Mouse (Mus musculus): ENCODE results near the gene Sirt2. TPM values are rescaled to one million over a fixed set of nuclear protein-coding genes. Genes with fewer than 3 reads are reported as not detected.

Sirt2 gene
- polyA plus RNA-seq, 1 experiment from 2014 or later = 103 TPM

DNA sequence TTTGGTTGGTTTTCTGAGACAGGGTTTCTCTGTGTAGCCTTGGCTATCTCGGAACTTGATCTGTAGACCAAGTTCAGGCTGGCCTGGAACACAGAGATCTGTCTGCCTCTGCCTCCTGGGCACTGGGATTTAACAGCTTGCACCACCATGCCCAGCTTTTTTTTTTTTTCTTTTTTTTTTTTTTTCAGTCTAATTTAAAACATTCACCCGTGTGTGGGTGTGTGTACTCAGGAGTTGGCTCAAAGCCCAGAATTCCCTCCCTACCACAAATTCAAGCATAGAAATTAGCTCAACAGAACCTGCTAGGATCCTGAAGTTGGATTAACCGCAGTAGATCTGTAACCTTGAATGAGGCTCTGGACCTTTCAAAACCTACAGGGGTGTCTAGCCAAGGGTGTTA is 60.8 kb downstream of the Sirt2 start:
- in situ Hi-C loops (cut with MboI; ENCODE audit: low pct_unique_long_range_greater_than_20kb) = loop anchor here (5.0 to 10.0 kb wide), 2 partner anchors 40 to 1727 kb away; partner anchors contain the start of genes Hspb6, Lin37 and Proser3
- ChIA-PET CTCF (interaction anchor here (1.0 to 3.6 kb wide), 4 partner anchors 9 to 41 kb away, joined by 3 to 11 read pairs (median 4); no protein-coding TSS in a partner anchor), POLR2A (interaction anchor here (0.5 to 0.7 kb wide), 4 partner anchors 16 to 515 kb away, joined by 3 to 5 read pairs (median 4); no protein-coding TSS in a partner anchor)
- no peak for TF ChIP-seq CTCF (IDR thresholded peaks at IDR 0.05)
- no peaks in the 10 kb centered on the region for H3K27me3 ChIP-seq
- ATAC-seq (no peak), DNase-seq (ENCODE audit: low read depth, low spot score) (no peak)

DNA sequence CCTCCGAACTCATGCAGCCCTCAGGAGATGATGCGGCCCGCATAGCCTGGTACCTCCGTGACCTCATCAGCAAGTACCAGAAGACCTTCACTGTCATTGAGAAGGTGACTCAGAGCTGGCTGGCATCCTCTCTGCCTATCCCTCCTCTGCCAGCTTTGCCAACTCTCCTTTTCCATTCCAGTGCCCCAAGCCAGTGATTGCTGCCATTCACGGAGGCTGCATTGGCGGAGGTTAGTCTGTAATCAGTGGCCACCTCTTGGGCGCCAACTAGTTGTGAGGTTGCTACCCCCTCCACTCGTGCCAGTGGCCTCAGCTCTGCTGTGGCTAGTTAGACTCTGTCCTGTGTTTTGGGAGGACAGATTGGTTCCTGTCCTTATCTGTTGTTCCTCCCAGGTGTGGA is 63.3 kb downstream of the Sirt2 start:
- POLR2A ChIA-PET = interaction anchor here (0.6 to 1.1 kb wide), 2 partner anchors 18 to 28 kb away, joined by 3 to 8 read pairs; no protein-coding TSS in a partner anchor
- no peak for ATAC-seq
- no peaks in the 10 kb centered on the region for H3K27me3 ChIP-seq
- DNase-seq (ENCODE audit: low read depth, low spot score) = no peak
- in situ Hi-C loops (cut with MboI; ENCODE audit: low pct_unique_long_range_greater_than_20kb) = loop anchor here (5.0 to 10.0 kb wide), 2 partner anchors 37 to 1725 kb away; partner anchors contain the start of genes Hspb6, Lin37 and Proser3
- no peak for TF ChIP-seq CTCF (IDR thresholded peaks at IDR 0.05)
- CTCF ChIA-PET = no interaction called here

DNA sequence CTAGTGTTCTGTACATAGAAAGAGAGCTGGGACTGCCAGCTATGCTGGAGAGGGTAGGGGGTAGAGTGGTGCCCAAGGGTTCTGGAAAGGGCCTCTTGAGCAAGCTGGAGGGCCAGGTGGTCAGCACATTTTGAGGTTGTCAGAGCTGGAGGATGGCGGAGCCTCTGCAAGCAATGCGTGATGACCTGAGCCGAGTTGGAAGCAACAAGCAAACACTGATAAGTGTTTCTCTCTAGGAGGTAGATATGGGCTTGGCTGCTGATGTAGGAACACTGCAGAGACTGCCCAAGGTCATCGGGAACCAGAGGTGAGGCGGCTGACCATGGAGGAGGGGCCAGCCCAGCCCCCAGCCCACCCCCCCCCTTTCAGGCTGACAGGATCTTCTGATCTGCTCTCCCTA is 64.4 kb downstream of the Sirt2 start:
- no peaks in the 10 kb centered on the region for H3K27me3 ChIP-seq
- no peak for TF ChIP-seq CTCF (IDR thresholded peaks at IDR 0.05)
- in situ Hi-C loops (cut with MboI; ENCODE audit: low pct_unique_long_range_greater_than_20kb) = no loop called here
- ATAC-seq = no peak
- ChIA-PET CTCF (interaction anchor here (1.0 kb wide), 1 partner anchor 36 kb away, joined by 3 read pairs; no protein-coding TSS in a partner anchor), POLR2A (interaction anchor here (1.1 kb wide), 1 partner anchor 20 kb away, joined by 8 read pairs; no protein-coding TSS in a partner anchor)
- no peak for DNase-seq (ENCODE audit: low read depth, low spot score)

DNA sequence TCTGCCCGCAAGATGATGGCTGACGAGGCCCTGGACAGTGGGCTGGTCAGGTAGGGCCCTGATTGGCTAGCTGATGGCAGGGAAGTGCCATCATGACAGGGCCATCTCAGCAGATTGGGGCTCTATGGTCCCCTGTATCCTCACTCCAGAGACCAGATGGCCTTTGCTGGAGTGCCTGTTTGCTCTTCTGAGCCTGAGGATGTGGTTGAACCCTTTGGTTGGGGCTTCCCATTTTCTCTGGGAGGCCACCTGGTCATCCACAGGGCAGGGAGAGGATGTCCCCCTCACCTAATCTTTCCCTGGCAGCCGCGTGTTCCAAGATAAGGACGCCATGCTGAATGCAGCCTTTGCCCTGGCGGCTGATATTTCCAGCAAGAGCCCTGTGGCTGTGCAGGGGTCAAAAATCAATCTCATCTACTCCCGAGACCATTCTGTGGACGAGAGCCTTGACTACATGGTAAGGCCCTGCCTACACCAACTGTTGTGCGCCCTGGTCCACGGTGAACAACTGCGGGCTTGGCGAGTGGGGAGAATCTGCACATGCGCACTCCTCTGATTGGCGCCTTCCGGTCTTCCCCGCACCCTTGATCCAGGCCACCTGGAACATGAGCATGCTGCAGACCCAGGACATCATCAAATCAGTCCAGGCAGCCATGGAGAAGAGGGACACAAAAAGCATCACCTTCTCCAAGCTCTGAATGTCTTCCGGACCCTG is 65.0 kb downstream of the Sirt2 start:
- H3K27me3 ChIP-seq = no peaks in the 10 kb centered on the region
- CTCF ChIA-PET = interaction anchor here (1.0 kb wide), 1 partner anchor 36 kb away, joined by 3 read pairs; no protein-coding TSS in a partner anchor
- POLR2A ChIA-PET = interaction anchor here (0.6 kb wide), 2 partner anchors 26 to 38 kb away, joined by 3 read pairs; no protein-coding TSS in a partner anchor
- in situ Hi-C loops (cut with MboI; ENCODE audit: low pct_unique_long_range_greater_than_20kb) = no loop called here
- no peak for ATAC-seq
- no peak for TF ChIP-seq CTCF (IDR thresholded peaks at IDR 0.05)
- no peak for DNase-seq (ENCODE audit: low read depth, low spot score)

DNA sequence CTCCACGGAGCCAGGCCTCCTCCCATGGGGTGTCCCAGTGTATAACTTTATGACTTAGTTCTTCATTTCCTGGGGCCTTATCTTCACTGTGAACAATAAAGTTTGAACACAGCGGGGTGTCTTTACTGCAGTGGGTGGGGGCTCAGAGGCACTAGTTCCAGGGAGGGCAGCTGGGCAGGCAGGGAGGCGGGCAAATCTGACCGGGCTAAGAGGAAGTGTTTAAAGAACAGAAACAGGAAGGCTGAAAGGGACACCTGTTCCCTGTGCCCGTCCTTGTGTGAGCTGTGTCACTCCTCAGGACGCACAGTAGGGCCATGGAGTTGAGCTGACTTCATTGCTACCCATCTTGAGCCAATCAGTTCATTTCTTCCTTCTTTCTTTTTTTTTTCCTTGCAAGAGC is 65.6 kb downstream of the Sirt2 start:
- in situ Hi-C loops (cut with MboI; ENCODE audit: low pct_unique_long_range_greater_than_20kb) = no loop called here
- POLR2A ChIA-PET = interaction anchor here (0.6 kb wide), 2 partner anchors 26 to 37 kb away, joined by 3 read pairs; no protein-coding TSS in a partner anchor
- CTCF ChIA-PET = interaction anchor here (0.7 kb wide), 1 partner anchor 13 kb away, joined by 3 read pairs; no protein-coding TSS in a partner anchor
- DNase-seq (ENCODE audit: low read depth, low spot score) (no peak), ATAC-seq (no peak)
- TF ChIP-seq CTCF (IDR thresholded peaks at IDR 0.05) = no peak
- H3K27me3 ChIP-seq = no peaks in the 10 kb centered on the region

DNA sequence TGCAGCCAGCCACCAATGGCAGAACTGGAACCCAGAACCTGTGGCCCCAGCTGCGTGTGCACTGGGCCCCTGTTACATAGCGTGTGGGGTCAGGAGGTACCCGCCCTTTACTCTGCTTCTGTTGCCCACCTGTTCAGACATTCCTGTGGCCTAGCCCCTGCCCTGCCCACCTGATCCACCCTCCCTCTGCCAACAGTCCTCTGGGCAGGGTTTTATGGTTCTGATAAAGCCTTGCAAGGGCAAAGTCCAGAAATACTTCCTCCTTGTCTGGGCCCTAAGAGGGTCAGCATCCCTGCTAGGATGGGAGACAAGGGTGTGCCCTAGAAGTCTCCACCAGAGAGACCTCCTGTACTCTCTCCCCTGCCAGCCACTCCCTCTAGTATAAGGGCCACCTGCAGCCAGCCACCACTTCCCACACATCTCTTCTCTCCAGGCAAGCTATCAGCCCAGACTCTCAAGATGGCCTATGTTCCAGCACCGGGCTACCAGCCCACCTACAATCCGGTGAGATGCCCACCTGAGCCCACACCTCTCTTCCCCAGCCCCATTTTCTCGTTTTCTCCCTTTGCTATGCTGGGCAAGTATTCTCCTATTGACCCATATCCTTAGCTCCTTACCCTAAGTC is 67.3 kb downstream of the Sirt2 start, which contains the start of gene Lgals4:
Gene Lgals4, plus strand, starts transcription at position 132 of the 625 bp plus-strand sequence.
- POLR2A ChIA-PET = no interaction called here
- DNase-seq (ENCODE audit: low read depth, low spot score) = no peak
- no peak for ATAC-seq
- H3K27me3 ChIP-seq = no peaks in the 10 kb centered on the region
- CTCF ChIA-PET = no interaction called here
- in situ Hi-C loops (cut with MboI; ENCODE audit: low pct_unique_long_range_greater_than_20kb) = no loop called here
- no peak for TF ChIP-seq CTCF (IDR thresholded peaks at IDR 0.05)

DNA sequence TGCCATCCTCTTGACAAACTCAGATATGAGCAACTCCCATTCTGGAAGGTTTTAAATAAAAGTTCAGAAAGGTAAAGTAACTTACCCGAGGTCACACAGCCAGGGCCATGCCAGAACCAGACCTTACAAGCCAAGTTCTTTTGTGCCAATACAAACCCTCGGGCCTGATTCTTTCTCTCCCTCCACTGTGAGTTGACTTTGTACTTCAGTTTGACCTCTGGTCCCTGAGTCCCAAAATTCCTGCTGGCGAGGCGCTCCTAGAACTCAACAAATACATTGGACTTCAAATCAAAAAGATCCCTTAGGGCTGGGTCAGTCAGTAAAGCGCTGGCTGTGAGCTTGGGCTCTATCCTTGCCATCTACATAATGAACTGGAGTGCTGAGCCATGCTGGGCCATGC is 70.4 kb downstream of the Sirt2 start:
- no peaks in the 10 kb centered on the region for H3K27me3 ChIP-seq
- CTCF ChIA-PET = no interaction called here
- in situ Hi-C loops (cut with MboI; ENCODE audit: low pct_unique_long_range_greater_than_20kb) = no loop called here
- ATAC-seq (no peak), DNase-seq (ENCODE audit: low read depth, low spot score) (no peak)
- POLR2A ChIA-PET = no interaction called here
- no peak for TF ChIP-seq CTCF (IDR thresholded peaks at IDR 0.05)

Other genes with a start within 250 kb of the Sirt2 start
- gene Ifnl3, start 243.9 kb upstream of the Sirt2 start, polyA plus RNA-seq (2021) = not detected
- not detected for gene Sycn, start 225.8 kb upstream of the Sirt2 start, polyA plus RNA-seq (2021)
- gene Nccrp1, start 219.5 kb upstream of the Sirt2 start, polyA plus RNA-seq (2021) = not detected
- 79.6 TPM for gene Samd4b, start 168.6 kb upstream of the Sirt2 start, polyA plus RNA-seq (2021)
- gene Pak4, start 168.6 kb upstream of the Sirt2 start, polyA plus RNA-seq (2021) = 49.3 TPM
- not detected for gene Acp7, start 135.4 kb upstream of the Sirt2 start, polyA plus RNA-seq (2021)
- not detected for gene Fbxo27, start 73.9 kb upstream of the Sirt2 start, polyA plus RNA-seq (2021)
- 5.9 TPM for gene Fbxo17, start 49.9 kb upstream of the Sirt2 start, polyA plus RNA-seq (2021)
- gene Mrps12, start 24.9 kb upstream of the Sirt2 start, polyA plus RNA-seq (2021) = 65.8 TPM
- 14.8 TPM for gene Sars2, start 24.7 kb upstream of the Sirt2 start, polyA plus RNA-seq (2021)
- gene Ccer2, start 10.6 kb upstream of the Sirt2 start, polyA plus RNA-seq (2021) = not detected
- 37.2 TPM for gene Nfkbib, start 777 bp downstream of the Sirt2 start, polyA plus RNA-seq (2021)
- gene Rinl, start 22.2 kb downstream of the Sirt2 start, polyA plus RNA-seq (2021) = 2.6 TPM
- gene Hnrnpl, start 41.8 kb downstream of the Sirt2 start, polyA plus RNA-seq (2021) = 309 TPM
- 208 TPM for gene Ech1, start 58.5 kb downstream of the Sirt2 start, polyA plus RNA-seq (2021)
- 4.1 TPM for gene Lgals4, start 67.1 kb downstream of the Sirt2 start, polyA plus RNA-seq (2021)
- gene Lgals7, start 97.1 kb downstream of the Sirt2 start, polyA plus RNA-seq (2021) = 0.74 TPM
- 0.06 TPM for gene Capn12, start 114.7 kb downstream of the Sirt2 start, polyA plus RNA-seq (2021)
- gene Actn4, start 195.6 kb downstream of the Sirt2 start, polyA plus RNA-seq (2021) = 485 TPM
- gene Eif3k, start 215.1 kb downstream of the Sirt2 start, polyA plus RNA-seq (2021) = 328 TPM
- gene Map4k1, start 215.3 kb downstream of the Sirt2 start, polyA plus RNA-seq (2021) = 4.7 TPM

Data from Patski (cell line).